Mouse (Mus musculus) midbrain, postnatal 0 days (tissue): ENCODE measurements around the gene Src. TPM values are rescaled to one million over a fixed set of nuclear protein-coding genes. Genes with fewer than 3 reads are reported as not detected.
A peak's percentile ranks its signal among the peaks of the same experiment; 100 is the strongest.

ENCODE experiments used
- ATAC-seq: fragments of 200-750 bp; cut with Nextera tagmentation; 2 replicates; pipeline ENCODE4 v1.8.0; 2017; ENCODE audit warnings: moderate number of reproducible peaks, mild to moderate bottlenecking, moderate TSS enrichment, moderate library complexity; ENCODE audit not compliant: low FRiP score
- DNase-seq: peaks from one replicate; pipeline ENCODE4 v3.0.0-alpha.2; 2015; ENCODE audit warnings: low spot score
- H3K27ac ChIP-seq: fragments of 300-500 bp; sonication (generic); 2 replicates; pipeline ENCODE4 v1.5.1; 2014; ENCODE audit warnings: low read depth, mild to moderate bottlenecking, low read length, mixed read lengths
- H3K27me3 ChIP-seq: fragments of 300-500 bp; sonication (generic); 2 replicates; pipeline ENCODE4 v1.6.1; 2014; ENCODE audit warnings: low read length, control low read depth, mixed read lengths; ENCODE audit not compliant: insufficient read depth
- H3K36me3 ChIP-seq: fragments of 300-500 bp; sonication (generic); 2 replicates; pipeline ENCODE4 v1.6.1; 2014; ENCODE audit warnings: low read length, control low read depth, mixed read lengths; ENCODE audit not compliant: insufficient read depth
- H3K4me1 ChIP-seq: fragments of 300-500 bp; sonication (generic); 2 replicates; pipeline ENCODE4 v1.6.1; 2014; ENCODE audit warnings: mild to moderate bottlenecking, control low read depth, antibody characterized with exemption, low read length, mixed read lengths; ENCODE audit not compliant: insufficient read depth
- H3K4me2 ChIP-seq: fragments of 300-500 bp; sonication (generic); 2 replicates; pipeline ENCODE4 v1.6.1; 2014; ENCODE audit warnings: low read depth, mild to moderate bottlenecking, low read length, mixed read lengths; ENCODE audit not compliant: poor library complexity, severe bottlenecking
- H3K4me3 ChIP-seq: fragments of 300-500 bp; sonication (generic); 2 replicates; pipeline ENCODE4 v1.5.1; 2014; ENCODE audit warnings: low read depth, mild to moderate bottlenecking, low read length, moderate library complexity
- H3K9ac ChIP-seq: fragments of 300-500 bp; sonication (generic); replicated peaks from 2 replicates; pipeline ENCODE4 v1.6.1; 2014; ENCODE audit warnings: mild to moderate bottlenecking, low read length, moderate library complexity, mixed read lengths; ENCODE audit not compliant: poor library complexity, severe bottlenecking
- H3K9me3 ChIP-seq: fragments of 300-500 bp; sonication (generic); 2 replicates; pipeline ENCODE4 v1.6.1; 2016; ENCODE audit warnings: low read length, control low read depth
- CTCF ChIP-seq: IDR thresholded peaks from 2 replicates; pipeline ENCODE4 v1.5.1; 2016; ENCODE audit warnings: antibody characterized with exemption, mild to moderate bottlenecking
- WGBS: fragments of 180-500 bp; shearing (Covaris S2); extraction: QIAGEN DNeasy Blood & Tissue Kit; methylation state at CpG from one replicate; pipeline ENCODE4 v1.1.7; 2014; 5-methylcytosine and 5-hydroxymethylcytosine counted together
- polyA plus RNA-seq: library from polyadenylated mRNA; unstranded; fragments of >200 nt; fragmentation: Nextera tagmentation; extraction: Ambion mirVana; gene quantifications from 2 replicates; pipeline ENCODE4 v1.2.1, GENCODE M21; 2015
- total RNA-seq: library from RNA; depleted of rRNA; stranded (reverse); fragments of >200 nt; gene quantifications from 2 replicates; pipeline ENCODE4 v1.2.3, GENCODE M21; 2014

The Src gene
- total and polyA plus RNA-seq, 2 experiments from 2014 or later = 26.6 to 129 TPM

DNA sequence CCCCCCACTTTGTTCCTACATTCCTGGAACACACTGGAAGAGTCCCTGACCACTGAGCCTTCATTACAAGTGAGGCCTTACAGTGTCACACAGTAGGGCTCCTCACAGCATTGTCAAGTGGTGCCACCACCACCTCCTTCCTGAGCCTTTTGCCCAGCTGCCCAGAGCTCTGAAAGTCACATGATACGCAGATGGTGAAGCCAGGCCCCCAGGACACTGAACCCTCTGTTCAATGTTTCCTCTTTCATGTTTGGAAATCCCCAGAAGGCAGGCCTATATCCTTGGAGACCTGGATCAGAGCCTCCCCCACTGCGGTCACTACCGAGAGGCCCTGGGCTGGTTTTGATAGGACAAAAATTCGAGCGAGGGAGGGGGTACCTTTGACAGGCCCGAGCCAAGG lies 1.0 kb upstream of the Src start:
- H3K36me3 ChIP-seq = no peaks in the 10 kb centered on the region
- 56% methylated on average over 6 of the region's 6 CpGs for WGBS
- DNase-seq (peak; percentile 58), ATAC-seq (peak; percentile 46; the same call in 1 of the 2 replicates)
- H3K27me3 ChIP-seq = no peaks in the 10 kb centered on the region
- H3K4me1 ChIP-seq = peaks cover 7% of the 10 kb centered on the region; the same call in 1 of the 2 replicates
- peak overlapping the region; percentile 3; the same call in 1 of the 2 replicates for H3K27ac ChIP-seq
- H3K9ac ChIP-seq = no peak overlapping the region
- no peak for TF ChIP-seq CTCF
- H3K4me3 ChIP-seq = no peak overlapping the region
- H3K9me3 ChIP-seq = no peaks in the 10 kb centered on the region
- no peak overlapping the region for H3K4me2 ChIP-seq

DNA sequence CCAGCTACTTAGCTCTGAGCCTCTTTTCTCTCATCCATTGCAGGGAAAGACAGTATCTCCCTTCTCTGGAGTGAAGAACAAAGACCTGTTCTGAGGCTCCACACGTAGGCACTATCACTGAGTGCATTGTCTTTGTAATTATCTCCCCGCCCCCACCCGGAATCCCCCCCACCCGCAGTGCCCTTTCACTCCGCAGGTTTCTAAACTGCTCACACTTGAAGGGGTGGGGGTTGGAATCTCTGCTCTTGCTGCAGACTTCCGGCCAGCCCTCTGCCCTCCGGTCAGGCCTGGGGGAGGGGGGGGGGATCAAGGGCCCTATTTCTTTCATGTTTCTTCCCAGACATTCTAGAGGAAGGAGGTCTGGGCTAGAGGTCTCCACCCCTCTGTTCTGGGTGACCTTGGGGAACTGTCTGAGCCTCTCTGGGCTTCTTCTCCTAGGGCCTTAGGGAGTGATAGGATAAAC lies 396 bp downstream of the Src start:
- H3K9ac ChIP-seq = no peak overlapping the region
- DNase-seq = no peak
- ATAC-seq = peak; percentile 17; the same call in 1 of the 2 replicates
- no peak for TF ChIP-seq CTCF
- H3K4me2 ChIP-seq = peak overlapping the region; percentile 4; the same call in 1 of the 2 replicates
- WGBS = 2% methylated on average over 7 of the region's 7 CpGs
- no peaks in the 10 kb centered on the region for H3K27me3 ChIP-seq
- no peaks in the 10 kb centered on the region for H3K9me3 ChIP-seq
- no peak overlapping the region for H3K4me3 ChIP-seq
- H3K27ac ChIP-seq = peak overlapping the region; percentile 43
- H3K36me3 ChIP-seq = no peaks in the 10 kb centered on the region
- peaks cover 16% of the 10 kb centered on the region for H3K4me1 ChIP-seq

DNA sequence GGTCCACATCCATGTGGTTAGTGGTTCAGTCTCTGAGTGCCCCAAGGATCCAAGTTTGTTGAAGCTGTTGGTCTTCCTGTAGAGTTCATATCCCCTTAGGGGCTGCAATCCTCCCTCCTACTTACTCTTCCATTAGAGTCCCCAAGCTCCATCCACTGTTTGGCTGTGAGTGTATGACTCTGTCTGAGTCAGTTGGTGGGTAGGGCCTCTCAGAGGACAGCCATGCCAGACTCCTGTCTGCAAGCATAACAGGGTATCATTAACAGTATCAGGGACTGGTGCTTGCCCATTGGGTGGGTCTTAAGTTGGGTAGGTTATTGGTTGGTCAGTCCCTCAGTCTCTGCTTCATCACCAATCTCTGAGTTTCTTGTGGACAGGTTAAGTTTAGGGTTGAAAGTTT lies 1.3 kb downstream of the Src start:
- DNase-seq = no peak
- H3K4me3 ChIP-seq = no peak overlapping the region
- peaks cover 16% of the 10 kb centered on the region for H3K4me1 ChIP-seq
- no peak for ATAC-seq
- no peak overlapping the region for H3K27ac ChIP-seq
- H3K27me3 ChIP-seq = no peaks in the 10 kb centered on the region
- no peak overlapping the region for H3K4me2 ChIP-seq
- no peak overlapping the region for H3K9ac ChIP-seq
- H3K36me3 ChIP-seq = no peaks in the 10 kb centered on the region
- no peak for TF ChIP-seq CTCF
- H3K9me3 ChIP-seq = no peaks in the 10 kb centered on the region

DNA sequence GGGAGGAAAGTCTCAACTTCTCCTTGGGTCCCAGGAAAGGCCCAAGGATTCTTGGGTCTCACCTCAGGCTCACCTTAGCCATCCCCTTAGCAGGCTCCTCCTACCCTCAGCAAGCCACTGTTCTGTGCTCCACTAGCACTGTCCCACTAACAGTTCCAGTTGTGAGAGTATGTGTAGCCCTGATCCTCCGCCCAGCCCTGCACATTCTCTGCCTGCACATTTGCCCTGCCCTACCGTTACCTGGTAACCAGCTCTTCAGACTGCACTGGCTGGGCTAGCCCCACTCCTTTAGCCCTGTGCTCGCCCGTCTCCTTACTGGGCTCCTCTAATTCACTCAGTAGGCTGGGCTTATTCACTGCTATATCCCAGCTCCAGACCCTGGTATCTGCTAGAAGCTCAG lies 2.2 kb downstream of the Src start:
- Histone ChIP-seq H3K36me3 (no peaks in the 10 kb centered on the region), H3K9ac (no peak overlapping the region), H3K4me3 (no peak overlapping the region), H3K27ac (no peak overlapping the region), H3K4me1 (peaks cover 19% of the 10 kb centered on the region), H3K27me3 (no peaks in the 10 kb centered on the region), H3K9me3 (no peaks in the 10 kb centered on the region), H3K4me2 (no peak overlapping the region)
- no peak for TF ChIP-seq CTCF
- DNase-seq (no peak), ATAC-seq (no peak)
- WGBS = 85% methylated on average over 4 of the region's 4 CpGs

DNA sequence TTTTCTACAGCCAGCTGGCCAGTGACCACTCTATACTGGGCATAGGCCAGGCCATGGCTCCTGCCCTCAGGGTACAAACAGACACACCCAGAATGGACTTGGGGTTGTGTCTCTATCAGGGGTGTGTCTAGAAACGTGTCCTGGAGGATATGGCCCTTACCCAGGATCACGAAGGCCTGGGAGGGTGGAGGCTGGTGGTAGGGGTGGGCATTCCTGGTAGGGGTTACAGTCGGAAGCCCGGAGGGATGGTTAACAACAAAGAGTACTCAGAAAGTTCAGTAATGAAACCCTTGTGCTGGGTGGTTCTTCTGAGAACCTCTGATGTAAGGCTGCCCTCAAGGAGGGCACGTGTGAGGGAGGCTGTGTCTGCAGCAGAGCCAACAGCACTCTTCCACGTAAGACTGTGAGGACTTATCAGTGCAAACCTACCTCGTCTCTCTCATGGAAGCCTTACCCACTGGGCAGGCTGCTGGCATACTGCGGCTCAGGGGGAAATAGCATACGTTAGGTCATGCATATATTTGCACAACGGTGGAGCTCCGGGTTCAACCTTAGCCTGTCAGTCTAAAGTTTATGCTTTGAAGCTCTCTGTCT lies 3.9 kb downstream of the Src start:
- H3K4me1 ChIP-seq = peaks cover 30% of the 10 kb centered on the region

DNA sequence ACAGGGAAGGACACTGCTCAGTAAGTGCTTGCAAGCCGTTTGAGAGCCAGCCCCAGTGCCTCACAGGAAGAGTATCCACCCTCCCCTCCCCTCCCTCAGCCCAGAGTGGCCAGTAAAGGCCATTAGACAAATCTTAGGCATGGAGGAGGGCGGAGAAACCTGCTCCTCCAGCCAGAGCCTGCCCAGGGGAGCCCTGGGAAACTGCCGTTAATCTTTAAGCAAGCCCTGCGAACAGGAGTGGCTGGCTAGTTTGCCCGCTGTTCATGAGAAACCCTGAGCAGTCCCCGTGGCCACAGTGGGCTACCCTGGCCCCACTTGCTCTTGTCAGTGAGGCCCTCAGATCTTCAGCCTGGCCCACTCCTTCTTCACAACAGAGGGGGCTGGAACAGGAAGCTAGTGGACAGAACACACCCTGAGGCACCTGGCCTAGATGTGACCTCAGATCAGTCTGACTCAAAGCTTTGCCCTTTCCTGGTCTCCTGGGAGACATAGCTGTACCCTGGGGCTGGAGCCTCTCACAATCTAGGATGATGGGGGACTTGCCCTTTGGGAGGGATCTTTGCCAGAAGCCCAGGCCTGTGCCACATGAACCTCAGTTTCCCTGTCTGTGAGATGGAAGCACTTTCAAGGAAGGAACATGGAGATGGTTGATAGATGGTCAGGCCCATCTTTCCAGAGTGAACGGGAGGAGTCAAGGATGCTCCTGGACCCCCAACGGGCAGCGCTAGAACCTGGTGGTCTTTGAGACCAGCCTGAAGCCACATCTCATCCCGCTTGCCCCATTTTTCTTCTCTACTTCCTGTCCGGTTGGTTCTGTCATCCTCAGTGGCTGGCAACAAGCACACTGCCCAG lies 4.8 kb downstream of the Src start:
- ATAC-seq (no peak), DNase-seq (no peak)
- H3K9me3 ChIP-seq = no peaks in the 10 kb centered on the region
- peak overlapping the region; percentile 94 for H3K27ac ChIP-seq
- WGBS = 51% methylated on average over 11 of the region's 11 CpGs
- H3K4me1 ChIP-seq = peaks cover 37% of the 10 kb centered on the region
- 0 out of 2 replicates have a peak, but pooled peaks cover 4% of the 10 kb centered on the region for H3K36me3 ChIP-seq
- TF ChIP-seq CTCF = no peak
- H3K4me2 ChIP-seq = peak overlapping the region; percentile 96
- H3K9ac ChIP-seq = peak overlapping the region; percentile 100; the same call in 1 of the 2 replicates
- peak overlapping the region; percentile 86 for H3K4me3 ChIP-seq
- no peaks in the 10 kb centered on the region for H3K27me3 ChIP-seq

More for the DNA sequence above, 3.9 kb downstream of the Src start:
- Histone ChIP-seq H3K4me3 (no peak overlapping the region), H3K36me3 (no peaks in the 10 kb centered on the region), H3K27ac (peak overlapping the region; percentile 47; the same call in 1 of the 2 replicates), H3K27me3 (no peaks in the 10 kb centered on the region), H3K4me2 (no peak overlapping the region), H3K9me3 (no peaks in the 10 kb centered on the region), H3K9ac (no peak overlapping the region)
- no peak for TF ChIP-seq CTCF
- no peak for ATAC-seq
- no peak for DNase-seq
- WGBS = 72% methylated on average over 11 of the region's 11 CpGs
